Mouse (Mus musculus): ENCODE data around the gene Sympk. TPM values are rescaled to one million over a fixed set of nuclear protein-coding genes. Genes with fewer than 3 reads are reported as not detected.
A peak's percentile ranks its signal among the peaks of the same experiment; 100 is the strongest.

The Sympk gene
- polyA plus RNA-seq, 1 experiment = 35.0 TPM

DNA sequence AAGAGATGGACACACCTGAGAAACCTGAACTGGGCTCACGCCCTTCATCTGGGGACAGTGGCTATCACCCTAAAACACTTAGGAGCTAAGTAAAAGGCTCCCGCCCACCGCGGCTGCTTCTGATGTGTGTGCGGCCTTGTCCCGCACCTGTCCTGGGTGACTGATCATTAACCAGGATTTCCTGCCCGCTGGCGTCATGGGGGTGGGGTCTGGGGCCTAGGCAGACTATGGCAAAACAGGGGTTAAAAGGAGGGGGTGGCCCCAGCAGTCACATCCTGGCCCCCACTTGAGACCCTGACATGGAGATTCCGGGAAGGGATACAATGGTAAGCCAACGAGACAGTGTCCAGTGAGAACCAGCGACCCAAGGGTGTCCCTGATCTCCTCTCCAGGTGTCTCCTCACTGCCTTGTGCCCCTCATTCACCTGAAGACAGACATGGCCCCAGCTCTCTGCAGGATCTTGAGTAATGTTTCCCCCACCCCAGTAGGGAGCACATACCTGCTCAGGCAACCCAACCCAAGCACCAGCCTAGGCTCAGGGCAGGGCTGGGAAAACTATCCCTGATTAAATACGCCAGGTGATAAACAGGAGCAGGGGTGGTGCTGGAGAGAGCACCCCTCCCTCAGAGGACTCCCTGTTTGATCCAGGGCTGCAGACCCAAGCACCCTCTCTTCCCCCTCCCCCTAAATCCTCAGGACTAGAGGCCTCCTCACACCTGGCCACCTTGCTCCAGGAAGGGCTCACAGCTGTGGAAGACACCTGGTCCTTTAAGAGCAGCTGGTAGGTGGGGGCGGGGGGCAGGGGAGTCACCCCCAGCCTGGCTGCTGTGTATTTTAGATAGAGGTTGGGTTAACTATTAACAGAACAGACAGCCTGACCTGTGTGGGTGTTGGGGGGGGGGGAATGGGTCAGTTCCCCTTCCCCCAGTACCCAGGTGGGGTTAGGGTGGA is 16.9 kb upstream of the Sympk start:
- DNase-seq (ENCODE audit: low spot score) = no peak

DNA sequence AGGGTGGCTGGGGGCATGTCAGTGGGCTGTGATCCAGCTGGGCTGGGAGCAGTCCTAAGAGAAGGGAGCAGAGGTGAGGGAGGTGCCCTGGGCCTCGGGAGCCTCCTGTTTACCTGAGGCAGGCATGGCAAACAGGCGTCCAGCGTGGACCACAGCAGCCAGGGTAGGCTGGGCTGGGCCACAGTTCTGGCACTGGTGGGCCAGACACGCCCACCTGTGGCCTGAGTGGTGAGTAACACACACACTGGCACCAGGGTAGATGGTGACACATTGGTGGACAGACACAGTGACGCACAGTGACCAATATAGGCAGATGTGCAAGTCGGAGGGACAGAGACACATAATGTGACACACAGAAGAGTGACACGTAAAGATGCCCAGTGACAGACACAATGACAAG is 13.6 kb upstream of the Sympk start:
- no peak for DNase-seq (ENCODE audit: low spot score)

DNA sequence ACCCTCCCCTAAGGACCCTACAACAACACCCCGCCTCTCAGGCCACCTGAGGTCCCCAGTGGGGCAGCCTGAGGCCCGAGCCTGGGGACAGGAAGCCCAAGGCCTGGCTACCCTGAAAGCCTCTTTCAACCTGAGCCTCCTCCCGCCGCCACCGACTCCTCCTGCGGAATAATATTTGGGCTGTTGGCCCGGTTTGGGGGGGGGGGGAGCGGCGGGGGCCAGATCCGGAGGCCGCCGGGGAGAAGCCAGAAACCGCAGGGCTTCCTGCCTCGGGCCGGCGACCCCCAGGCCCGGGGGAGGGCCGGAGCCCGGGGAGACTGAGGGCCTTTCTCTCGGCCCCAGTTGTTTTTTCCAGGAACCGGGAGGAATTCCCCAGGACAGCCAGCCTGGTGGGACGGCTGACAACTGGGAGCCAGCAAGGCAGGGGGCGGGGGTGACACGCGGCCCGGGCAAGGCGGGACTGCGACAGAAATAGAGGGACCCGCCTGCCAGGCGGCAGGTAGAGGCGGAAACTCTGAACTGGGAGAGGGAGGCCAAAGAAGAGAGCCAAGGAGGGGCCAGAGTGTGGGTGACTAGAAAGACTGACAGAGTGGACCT is 12.1 kb upstream of the Sympk start:
- no peak for DNase-seq (ENCODE audit: low spot score)

DNA sequence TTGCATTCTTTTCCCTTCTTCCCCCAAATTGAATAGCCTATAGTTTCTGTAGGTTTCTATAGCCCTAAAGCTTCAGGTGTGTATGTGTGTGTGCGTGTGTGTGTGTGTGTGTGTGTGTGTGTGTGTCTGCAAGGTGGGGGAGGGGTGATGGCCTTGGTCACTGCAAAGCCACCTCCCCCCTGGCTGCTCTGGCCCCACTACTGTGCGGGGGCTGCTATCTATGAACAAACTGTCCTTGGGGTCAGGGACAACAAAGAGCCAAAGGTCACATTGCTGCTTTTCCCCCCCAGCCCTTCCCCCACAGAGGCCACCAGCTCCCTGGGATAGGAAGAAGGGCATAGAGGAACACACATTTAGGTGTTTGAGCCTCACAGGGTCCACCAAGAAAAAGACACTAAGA is 11.3 kb upstream of the Sympk start:
- no peak for DNase-seq (ENCODE audit: low spot score)

DNA sequence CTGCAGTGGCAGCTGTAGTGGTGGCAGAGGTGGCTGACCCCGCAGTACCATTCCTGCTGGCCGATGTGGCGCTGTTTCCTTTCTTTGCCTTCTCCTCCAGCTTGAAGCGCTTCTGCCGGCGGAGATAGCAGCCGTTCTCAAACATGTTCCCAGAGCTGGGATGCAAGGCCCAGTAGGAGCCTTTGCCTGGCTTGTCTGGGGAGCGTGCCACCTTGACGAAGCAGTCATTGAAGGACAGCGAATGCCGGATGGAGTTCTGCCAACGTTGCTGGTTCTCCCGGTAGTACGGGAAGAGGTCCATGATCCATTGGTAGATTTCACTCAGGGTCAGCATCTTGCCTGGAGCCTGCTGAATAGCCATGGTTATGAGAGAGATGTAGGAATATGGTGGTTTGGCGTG is 9.7 kb upstream of the Sympk start:
- no peak for DNase-seq (ENCODE audit: low spot score)

DNA sequence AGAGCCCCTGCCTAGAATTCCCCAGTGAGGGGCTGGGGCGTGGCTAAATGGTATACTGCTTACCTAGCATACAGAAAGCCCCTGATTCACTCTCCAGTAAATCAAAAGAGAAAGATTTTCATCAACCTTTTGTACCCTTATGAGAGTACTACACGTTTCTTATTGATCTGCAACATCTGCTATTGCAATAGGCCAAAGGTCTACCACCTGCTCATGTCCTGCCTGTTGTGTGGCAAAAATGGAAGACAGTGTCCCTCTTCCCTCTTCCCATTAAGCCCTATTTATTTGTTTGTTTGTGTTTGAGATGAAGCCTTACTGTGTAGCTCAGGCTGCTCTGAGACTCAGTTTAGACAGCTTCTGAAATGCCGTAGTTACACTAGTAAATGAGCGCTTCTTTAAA is 8.1 kb upstream of the Sympk start:
- DNase-seq (ENCODE audit: low spot score) = no peak

DNA sequence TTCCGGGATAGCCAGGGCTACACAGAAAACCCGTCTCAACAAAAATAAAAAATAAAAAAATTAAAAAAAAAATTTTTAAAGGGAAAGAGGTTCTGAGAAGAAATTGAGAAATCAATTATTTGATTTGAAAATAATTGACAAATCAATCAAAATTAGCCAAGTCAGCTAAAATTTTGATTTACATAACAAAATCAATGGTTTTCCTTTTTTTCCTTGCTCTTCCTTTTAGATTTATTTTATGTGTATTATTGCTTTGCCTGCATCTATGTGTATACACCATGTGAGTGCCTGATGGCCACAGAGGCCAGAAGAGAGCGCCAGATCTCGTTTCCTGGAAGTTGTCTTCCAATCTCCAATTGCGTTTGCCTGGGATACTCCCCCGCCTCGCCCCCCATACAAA is 6.3 kb upstream of the Sympk start:
- no peak for DNase-seq (ENCODE audit: low spot score)

DNA sequence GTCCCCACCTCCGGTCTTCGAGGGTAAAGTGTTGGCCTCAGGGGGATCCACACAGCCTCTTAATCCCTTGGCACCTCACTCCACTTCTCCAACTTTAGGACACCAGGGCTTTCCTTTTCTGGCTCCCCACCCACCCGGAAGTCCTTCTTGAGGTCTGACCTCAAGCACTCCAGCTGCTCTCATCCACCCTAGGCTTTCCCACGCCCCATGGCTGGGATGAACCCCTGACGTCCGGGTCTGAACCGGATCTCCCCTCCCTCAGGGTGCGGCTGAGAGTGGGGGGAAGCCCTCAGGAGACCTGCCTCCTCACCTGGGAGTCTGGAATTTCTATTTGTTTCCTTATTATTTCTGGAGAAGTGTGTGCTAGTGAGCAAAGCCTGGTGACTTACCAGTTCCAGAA is 3.1 kb upstream of the Sympk start:
- no peak for DNase-seq (ENCODE audit: low spot score)

DNA sequence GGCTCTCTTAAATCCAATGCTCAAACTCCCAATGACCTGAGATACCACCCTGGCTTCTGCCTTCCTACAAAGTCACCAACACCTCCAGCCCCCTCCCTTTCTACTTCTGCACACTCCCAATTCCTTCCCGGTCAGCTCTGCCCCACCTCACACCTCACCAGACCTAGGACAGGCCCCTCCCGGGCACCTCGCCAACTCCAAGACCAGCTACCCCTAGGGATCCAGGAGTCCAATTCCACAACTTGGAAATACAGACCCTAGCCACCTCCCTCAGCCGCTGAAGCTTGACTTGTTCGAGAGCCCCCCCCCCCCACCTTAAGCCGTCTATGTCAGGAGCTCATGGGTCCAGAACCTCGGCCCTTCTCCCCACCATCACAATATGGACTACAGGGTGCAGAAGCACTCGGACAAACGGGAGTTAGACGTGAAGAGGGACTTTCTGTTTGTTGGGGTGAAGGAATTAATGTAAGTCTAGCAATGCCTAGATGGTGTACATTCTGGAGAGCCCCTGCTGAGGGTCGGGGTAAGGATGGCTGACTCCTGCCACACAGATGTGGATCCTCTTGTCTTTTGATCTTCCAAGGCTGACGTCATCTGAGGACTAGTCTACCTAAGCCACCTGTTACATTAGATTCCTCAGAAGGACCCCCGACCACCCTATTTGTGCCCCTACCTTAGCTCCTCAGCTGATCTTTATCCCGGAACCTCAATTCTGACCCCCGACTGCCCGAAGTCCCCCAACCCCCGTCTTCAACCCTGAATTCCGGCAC is 1.8 kb upstream of the Sympk start:
- DNase-seq (ENCODE audit: low spot score) = no peak

DNA sequence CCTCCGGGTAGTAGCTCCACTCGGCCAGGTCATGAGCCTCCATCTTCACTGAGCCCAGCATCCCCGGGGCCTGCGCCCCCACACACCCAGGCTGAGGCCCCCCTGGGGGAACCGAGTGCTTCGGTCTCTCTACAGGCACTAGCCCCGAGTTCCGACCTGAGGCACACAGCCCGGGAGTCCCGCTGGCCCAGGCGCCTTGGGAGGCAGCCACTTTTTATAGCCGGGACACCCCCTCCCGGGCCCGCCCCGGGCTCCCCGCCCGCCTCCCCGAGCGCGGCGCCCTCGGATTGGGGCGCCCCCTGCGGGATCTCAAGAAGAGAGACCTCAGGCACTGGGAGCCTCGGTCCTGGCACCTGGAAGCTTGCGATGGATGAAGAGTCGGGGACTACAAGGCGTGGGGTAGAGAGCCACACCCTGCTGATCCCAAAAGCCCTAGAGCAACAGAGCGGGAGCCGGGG is 791 bp upstream of the Sympk start, which contains the start of gene Foxa3:
Gene Foxa3 (minus strand): TSS at position 182 of the 458 bp plus-strand sequence.
- peak; percentile 41 for DNase-seq (ENCODE audit: low spot score)

DNA sequence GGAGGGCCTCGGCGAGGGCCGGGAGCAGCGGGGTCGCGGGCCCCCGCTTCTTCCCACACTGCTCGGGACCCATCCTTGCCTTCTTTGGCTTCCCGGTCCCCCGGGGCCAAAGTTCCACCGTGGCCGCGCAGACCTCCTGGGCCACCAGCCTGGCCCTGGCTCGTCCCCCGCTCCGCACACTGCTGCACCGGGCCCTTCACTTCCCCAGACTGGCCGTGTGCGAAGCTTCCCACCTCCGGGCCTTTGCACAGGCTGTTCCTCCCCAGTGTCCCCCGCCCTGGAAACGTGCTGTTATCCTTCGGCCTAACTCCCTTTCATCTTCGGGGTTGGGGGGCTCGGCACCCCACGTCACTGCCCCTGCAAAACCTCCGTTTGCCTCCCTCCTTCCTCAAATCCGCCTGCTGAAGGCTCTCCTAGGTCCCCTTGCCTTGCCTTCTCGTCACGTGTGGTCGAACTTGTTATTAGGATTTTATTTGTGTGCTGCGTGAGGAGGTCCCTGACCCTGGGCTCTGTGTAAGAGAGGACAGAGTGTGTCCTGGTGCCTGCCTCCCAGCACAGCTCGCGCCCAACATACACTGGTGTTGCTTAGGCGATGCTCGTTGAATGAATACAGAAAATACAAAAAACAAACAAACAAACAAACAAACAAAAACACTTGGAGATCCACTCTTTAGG is 541 bp downstream of the Sympk start:
- DNase-seq (ENCODE audit: low spot score) = peak; percentile 52

DNA sequence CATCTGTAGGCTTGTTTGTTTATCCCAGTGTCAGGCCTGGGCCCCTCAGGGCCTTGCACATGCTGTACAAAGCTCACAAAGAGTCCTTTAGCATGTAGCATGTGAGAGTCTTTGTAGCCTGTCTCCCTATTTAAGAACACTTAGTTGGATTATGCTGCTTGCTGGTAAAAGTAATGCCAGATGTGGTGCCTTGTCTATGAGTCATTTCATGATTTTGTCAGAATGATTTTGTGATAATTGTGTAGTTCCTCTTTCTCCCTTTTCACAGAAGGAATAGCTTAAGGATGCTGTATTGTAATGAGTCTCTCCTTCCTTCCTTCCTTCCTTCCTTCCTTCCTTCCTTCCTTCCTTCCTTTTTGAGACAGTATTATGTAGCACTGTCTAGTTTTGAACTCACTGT is 3.9 kb downstream of the Sympk start:
- DNase-seq (ENCODE audit: low spot score) = no peak

DNA sequence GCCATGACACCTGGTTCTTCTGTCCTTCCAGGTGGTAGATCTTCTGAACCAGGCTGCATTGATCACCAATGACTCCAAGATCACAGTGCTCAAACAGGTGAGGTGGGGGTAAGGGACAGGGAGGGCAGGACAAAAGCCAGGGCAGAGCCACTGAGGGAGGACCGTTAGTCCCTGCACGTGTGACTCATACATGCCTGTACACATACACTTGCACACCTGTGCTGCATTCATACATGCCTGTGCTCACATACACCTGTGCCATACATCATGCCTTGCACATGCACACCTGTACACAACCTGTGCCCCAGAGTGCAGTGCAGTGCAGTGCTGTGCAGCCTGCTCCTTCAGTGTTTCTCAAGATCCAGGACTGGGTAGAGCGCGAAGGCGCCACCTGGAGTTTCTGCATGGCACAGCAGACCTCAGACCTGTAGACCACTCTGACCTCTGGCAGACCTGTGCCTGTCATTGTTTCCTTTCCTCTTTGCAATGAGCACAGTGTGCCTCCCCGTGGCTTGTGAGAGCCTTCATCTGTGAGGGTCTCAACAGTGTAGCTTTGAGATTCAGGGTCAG is 5.0 kb downstream of the Sympk start:
- DNase-seq (ENCODE audit: low spot score) = no peak

DNA sequence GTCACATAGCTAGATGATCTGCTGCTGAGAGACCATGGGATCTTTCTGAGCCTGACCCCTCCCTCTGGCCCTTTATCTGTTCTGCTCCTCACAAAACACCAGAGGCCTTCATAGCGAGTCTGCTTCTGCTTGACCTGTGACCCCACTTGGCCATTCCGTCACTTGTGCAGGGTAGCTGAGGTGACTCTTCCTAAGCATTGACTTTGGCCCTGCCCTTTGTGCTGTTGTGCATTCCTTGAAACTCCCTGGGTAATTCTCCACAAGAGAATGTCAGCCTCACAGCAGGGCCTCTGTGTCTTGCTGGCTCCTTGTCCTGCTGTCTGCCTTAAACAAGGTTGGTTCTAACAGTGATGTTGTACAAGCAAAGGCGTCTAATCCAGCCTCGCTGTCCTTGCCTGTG is 7.5 kb downstream of the Sympk start:
- DNase-seq (ENCODE audit: low spot score) = no peak

DNA sequence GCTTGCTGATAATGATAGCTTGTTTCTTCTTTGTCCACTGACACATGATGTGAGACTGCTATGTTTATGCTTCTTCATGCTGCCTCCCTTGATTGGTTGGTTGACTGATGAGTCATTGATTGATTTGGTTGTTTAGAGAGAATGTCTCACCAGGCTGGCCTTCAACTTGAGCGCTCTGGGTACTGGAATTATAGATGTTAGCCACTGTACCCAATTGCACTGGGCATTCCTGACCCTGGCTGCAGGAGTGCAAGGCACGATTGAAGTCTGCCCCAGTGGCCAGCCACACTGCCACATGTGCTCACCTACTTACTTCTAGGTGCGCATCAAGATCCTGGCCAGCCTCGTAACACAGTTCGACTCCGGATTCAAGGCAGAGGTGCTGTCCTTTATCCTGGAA is 20.4 kb downstream of the Sympk start:
- DNase-seq (ENCODE audit: low spot score) = no peak

DNA sequence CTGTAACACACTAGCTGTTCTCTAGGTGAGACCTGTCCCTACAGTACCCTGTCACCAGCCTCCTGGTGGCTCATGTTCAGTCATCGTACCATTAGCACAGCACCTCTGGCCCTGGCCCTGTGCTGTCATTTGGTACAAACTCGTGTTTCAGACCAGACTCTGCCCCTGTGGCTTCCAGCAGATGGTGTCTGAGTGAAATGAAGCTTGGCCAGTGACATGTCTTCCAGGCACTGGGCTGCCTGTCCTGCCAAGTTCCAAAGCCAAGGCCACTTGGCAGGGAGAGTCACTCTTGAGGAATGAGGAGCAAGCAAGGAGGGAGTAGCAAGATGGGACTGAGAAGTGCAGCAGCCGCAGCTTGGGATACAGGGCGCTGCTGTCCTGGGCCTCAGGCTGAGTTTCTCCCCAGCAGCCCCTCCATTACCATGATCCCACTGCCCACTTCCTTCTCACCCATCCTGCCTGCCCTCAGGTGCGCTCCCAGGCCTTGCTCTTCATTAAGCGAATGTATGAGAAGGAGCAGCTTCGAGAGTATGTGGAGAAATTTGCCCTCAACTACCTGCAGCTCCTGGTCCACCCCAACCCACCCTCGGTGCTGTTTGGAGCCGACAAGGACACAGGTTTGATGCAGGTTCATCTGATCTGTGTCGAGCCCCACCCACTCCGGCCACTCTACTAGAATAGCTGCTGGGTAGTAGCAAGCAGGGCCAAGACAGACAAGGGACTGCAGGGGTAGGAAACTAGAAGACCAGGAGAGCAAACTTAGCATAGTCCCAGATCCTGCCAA is 22.3 kb downstream of the Sympk start:
- DNase-seq (ENCODE audit: low spot score) = no peak

DNA sequence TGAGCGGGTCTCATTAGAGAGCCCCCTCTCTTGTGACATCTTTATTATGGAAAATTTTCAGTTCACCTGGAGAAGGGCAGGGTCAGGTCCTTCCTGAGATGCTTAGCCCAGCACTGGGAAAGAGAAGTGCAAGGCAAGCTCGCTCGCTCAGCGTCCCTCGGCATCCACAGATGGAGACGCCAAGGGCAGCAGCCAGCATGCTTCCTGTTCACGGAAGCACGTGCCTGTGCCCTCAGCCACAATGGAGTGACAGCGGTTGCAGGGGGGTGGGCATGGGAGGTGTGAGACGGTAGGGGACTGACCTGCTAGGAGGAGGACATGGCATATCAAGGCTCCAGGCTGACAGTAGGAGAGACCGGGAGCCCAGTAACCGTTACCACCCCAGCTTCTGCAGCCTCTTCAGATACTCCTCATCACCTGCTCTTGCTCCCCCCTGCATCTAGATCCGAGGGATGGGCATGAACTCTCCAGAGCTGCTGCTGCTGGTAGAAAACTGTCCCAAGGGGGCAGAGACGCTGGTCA is 23.9 kb downstream of the Sympk start:
- no peak for DNase-seq (ENCODE audit: low spot score)

DNA sequence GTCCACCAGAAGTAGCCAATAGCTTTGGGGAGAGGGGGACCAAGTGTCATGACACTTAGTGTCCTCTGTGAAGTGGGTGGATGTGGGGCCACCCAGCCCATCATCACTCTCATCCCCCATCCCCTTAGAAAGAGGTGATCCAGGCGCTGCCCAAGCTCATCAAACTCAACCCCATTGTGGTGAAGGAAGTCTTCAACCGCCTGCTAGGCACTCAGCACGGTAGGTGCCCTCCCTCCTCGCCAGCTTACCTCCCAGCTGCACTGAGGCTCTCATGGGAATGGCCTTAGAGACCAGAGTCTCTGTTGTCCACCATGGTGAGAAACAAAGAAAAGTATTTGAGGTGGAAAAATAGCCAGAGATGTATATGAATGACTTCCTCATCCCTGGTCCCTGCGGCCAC is 25.1 kb downstream of the Sympk start:
- DNase-seq (ENCODE audit: low spot score) = no peak

DNA sequence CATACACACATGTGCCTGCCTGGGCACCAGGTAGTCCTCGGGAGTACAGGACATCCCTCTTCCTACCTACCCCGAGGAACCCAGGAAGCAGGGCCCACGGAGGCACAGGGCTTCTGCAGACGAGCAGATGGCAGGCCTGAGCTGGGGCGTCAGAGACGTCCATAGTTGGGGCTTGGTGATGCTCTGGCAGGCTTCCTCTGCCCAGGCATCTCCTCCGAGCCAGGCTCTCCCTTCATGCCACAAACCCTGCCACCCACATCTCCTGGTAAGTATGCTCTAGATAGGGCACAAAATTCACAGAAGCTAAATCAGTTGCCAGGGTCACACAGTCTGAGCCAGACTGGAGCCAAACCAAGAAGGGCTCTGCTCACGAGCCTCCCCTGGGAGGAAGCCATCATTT is 26.0 kb downstream of the Sympk start:
- DNase-seq (ENCODE audit: low spot score) = no peak

DNA sequence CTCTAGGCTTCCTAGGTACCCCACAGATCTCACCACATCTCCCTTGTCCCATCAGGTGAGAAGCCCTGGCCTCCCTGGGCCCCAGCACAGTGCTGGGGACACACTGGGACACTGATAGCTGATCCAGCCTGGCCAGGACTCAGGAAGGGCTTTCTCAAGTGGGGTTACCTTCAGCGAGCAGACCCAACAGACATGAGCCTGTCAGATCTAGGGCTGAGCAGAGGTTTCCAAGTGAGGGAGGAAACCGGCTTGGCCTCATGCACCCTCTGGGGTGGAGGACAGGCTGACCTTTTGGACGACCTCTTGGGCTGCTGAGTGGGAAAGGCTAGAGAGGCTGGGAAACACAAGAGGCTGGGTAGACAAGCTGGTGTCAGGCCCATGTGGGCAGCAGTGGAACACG is 27.0 kb downstream of the Sympk start:
- no peak for DNase-seq (ENCODE audit: low spot score)

All from urinary bladder, adult 2 months (tissue).